ENCODE assay signal across 10 mouse cellular contexts in the genomic region with DNA sequence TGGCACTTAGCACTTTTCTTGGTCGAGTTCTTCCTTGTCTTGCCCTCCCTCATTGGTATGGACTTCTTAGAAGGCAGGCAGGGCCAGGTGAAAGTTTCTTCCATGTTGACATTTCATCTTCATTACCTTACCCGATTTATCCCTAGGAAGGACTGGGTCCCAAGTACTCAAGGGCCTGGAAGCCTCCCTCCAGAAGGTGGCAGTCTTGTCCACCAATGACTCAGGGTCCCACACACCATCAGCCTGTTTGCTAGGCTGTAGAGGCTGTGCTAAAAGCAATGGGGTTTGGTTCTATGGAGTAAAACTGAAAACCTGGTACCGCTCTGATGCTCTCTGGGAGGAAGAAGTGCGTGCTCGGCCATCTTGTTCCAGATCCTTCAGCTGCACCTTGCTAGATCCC. TPM values are rescaled to one million over a fixed set of nuclear protein-coding genes. Genes with fewer than 3 reads are reported as not detected.
DNase-seq lines count a peak whose midpoint lies in the region; ATAC-seq and TF ChIP-seq lines count a peak whose summit lies in the region.
"Had no signal": no experiment of that assay in that cellular context is flagged by ENCODE, and none has a peak within 500 bp of the region (broad histone marks: within the 10 kb centered on the region; RNA-seq: fewer than 3 reads in every experiment).

No protein-coding gene starts in this region.

- DNase-seq in A20 (ENCODE audit: low read depth, low spot score) (peak; percentile 58), MEL-GATA-1-ER (ENCODE audit: extremely low read depth, low read depth) (peak; percentile 25)
- peak; percentile 20 for DNase-seq in embryonic facial prominence, embryonic 10.5 days (ENCODE audit: low spot score)
- peak; percentile 8 for DNase-seq in large intestine, adult 2 months (ENCODE audit: low read depth, low spot score)
- DNase-seq in cerebellum, adult 8-10 months, result no peak
- DNase-seq: liver, embryonic 13.5 days had no signal

- H3K9ac ChIP-seq in intestine, postnatal 0 days (ENCODE audit: low read depth, low read length), result no peak overlapping the region
- H3K9ac ChIP-seq in intestine, embryonic 15.5 days, result no peak overlapping the region
- H3K9ac ChIP-seq: liver, embryonic 13.5 days had no signal

- no peaks in the 10 kb centered on the region for H3K9me3 ChIP-seq in intestine, postnatal 0 days (ENCODE audit: control insufficient read depth)
- H3K9me3 ChIP-seq in intestine, embryonic 15.5 days, result no peaks in the 10 kb centered on the region
- H3K9me3 ChIP-seq in embryonic facial prominence, embryonic 10.5 days, result no peaks in the 10 kb centered on the region
- H3K9me3 ChIP-seq: liver, embryonic 13.5 days had no signal

- H3K27ac ChIP-seq in intestine, postnatal 0 days (ENCODE audit: low read depth, low read length), result no peak overlapping the region
- no peak overlapping the region for H3K27ac ChIP-seq in intestine, embryonic 15.5 days
- no peak overlapping the region for H3K27ac ChIP-seq in embryonic facial prominence, embryonic 10.5 days (replicated peaks)
- H3K27ac ChIP-seq: liver, embryonic 13.5 days had no signal

- H3K36me3 ChIP-seq in intestine, postnatal 0 days (ENCODE audit: control insufficient read depth, insufficient read depth), result no peaks in the 10 kb centered on the region
- no peaks in the 10 kb centered on the region for H3K36me3 ChIP-seq in intestine, embryonic 15.5 days
- no peaks in the 10 kb centered on the region for H3K36me3 ChIP-seq in embryonic facial prominence, embryonic 10.5 days (replicated peaks)
- H3K36me3 ChIP-seq: liver, embryonic 13.5 days had no signal

- no peak overlapping the region for H3K4me2 ChIP-seq in intestine, postnatal 0 days (replicated peaks; ENCODE audit: low read depth)
- H3K4me2 ChIP-seq in intestine, embryonic 15.5 days (replicated peaks), result no peak overlapping the region
- H3K4me2 ChIP-seq: liver, embryonic 13.5 days had no signal

- ATAC-seq in intestine, postnatal 0 days, result 0 out of 2 replicates have a peak, but pooled peaks have one; percentile 25
- ATAC-seq in intestine, embryonic 15.5 days, result no peak
- ATAC-seq in neutrophil, adult 5-6 weeks (ENCODE audit: extremely low read depth, insufficient number of reproducible peaks, low FRiP score, poor library complexity, severe bottlenecking), result peak; percentile 33; the same call in 1 of the 2 replicates

- WGBS in intestine, postnatal 0 days, result 74% methylated on average over 5 of the region's 5 CpGs
- WGBS in intestine, embryonic 15.5 days, result 81% methylated on average over 5 of the region's 5 CpGs
- 77% methylated on average over 5 of the region's 5 CpGs for WGBS in embryonic facial prominence, embryonic 10.5 days
- 59% methylated on average over 5 of the region's 5 CpGs for WGBS in large intestine, adult 2 months

- TF ChIP-seq CTCF in intestine, postnatal 0 days (IDR thresholded peaks at IDR 0.05; ENCODE audit: low read depth), result peak; percentile 74

- H3K27me3 ChIP-seq in intestine, postnatal 0 days (replicated peaks; ENCODE audit: control insufficient read depth, insufficient read depth, low read length), result no peaks in the 10 kb centered on the region
- H3K27me3 ChIP-seq in intestine, embryonic 15.5 days (replicated peaks), result no peaks in the 10 kb centered on the region
- no peaks in the 10 kb centered on the region for H3K27me3 ChIP-seq in embryonic facial prominence, embryonic 10.5 days (replicated peaks; ENCODE audit: low read depth, poor library complexity, severe bottlenecking)
- H3K27me3 ChIP-seq: liver, embryonic 13.5 days had no signal

- H3K4me1 ChIP-seq in intestine, postnatal 0 days (replicated peaks; ENCODE audit: control insufficient read depth, insufficient read depth, low read length), result no peaks in the 10 kb centered on the region
- no peaks in the 10 kb centered on the region for H3K4me1 ChIP-seq in intestine, embryonic 15.5 days (replicated peaks)
- H3K4me1 ChIP-seq in embryonic facial prominence, embryonic 10.5 days, result no peaks in the 10 kb centered on the region

- H3K4me3 ChIP-seq in intestine, postnatal 0 days (ENCODE audit: low read depth, low read length), result no peak overlapping the region
- no peak overlapping the region for H3K4me3 ChIP-seq in intestine, embryonic 15.5 days (replicated peaks)
- H3K4me3 ChIP-seq in embryonic facial prominence, embryonic 10.5 days, result no peak overlapping the region
- H3K4me3 ChIP-seq: erythroblast, embryonic 14.5 days; liver, embryonic 13.5 days had no signal

RNA-seq across cellular contexts. Expression of gene Thegl, which starts 13.9 kb away (rescaled TPM):
- 5.7 and 6.3 TPM in 2 replicates for polyA plus RNA-seq in intestine, postnatal 0 days (2015; fragmentation: Nextera tagmentation; extraction: Ambion mirVana)
- polyA plus RNA-seq in intestine, embryonic 15.5 days (2015; fragmentation: Nextera tagmentation; extraction: Ambion mirVana), result 0.49 and 0.72 TPM in 2 replicates
- not detected in 2 replicates for polyA plus RNA-seq in embryonic facial prominence, embryonic 10.5 days (2016; fragmentation: Nextera tagmentation; extraction: Ambion mirVana)
- polyA plus RNA-seq in large intestine, adult 2 months (2012; rRNA removed), result 0.14 TPM in 1 of 2 replicates, not detected in the other
- not detected in 2 replicates for total RNA-seq in neutrophil, adult 5-6 weeks (2017)
- polyA plus RNA-seq: erythroblast, embryonic 14.5 days had no signal

RNA-seq across cellular contexts. Expression of gene Arl9, which starts 25.9 kb away (rescaled TPM):
- not detected in 2 replicates for polyA plus RNA-seq in intestine, postnatal 0 days (2015; fragmentation: Nextera tagmentation; extraction: Ambion mirVana)
- 0.29 TPM in 1 of 2 replicates, not detected in the other for polyA plus RNA-seq in intestine, embryonic 15.5 days (2015; fragmentation: Nextera tagmentation; extraction: Ambion mirVana)
- 0.31 TPM in 1 of 2 replicates, not detected in the other for polyA plus RNA-seq in embryonic facial prominence, embryonic 10.5 days (2016; fragmentation: Nextera tagmentation; extraction: Ambion mirVana)
- 0.40 TPM in 1 of 2 replicates, not detected in the other for polyA plus RNA-seq in large intestine, adult 2 months (2012; rRNA removed)
- 1.7 and 3.3 TPM in 2 replicates for total RNA-seq in neutrophil, adult 5-6 weeks (2017)
- polyA plus RNA-seq: erythroblast, embryonic 14.5 days; liver, embryonic 13.5 days had no signal

RNA-seq across cellular contexts. Expression of gene Srp72, which starts 55.3 kb away (rescaled TPM):
- polyA plus RNA-seq in intestine, postnatal 0 days (2015; fragmentation: Nextera tagmentation; extraction: Ambion mirVana), result 36.9 and 41.4 TPM in 2 replicates
- 79.6 and 84.8 TPM in 2 replicates for polyA plus RNA-seq in intestine, embryonic 15.5 days (2015; fragmentation: Nextera tagmentation; extraction: Ambion mirVana)
- polyA plus RNA-seq in embryonic facial prominence, embryonic 10.5 days (2016; fragmentation: Nextera tagmentation; extraction: Ambion mirVana), result 79.4 and 81.3 TPM in 2 replicates
- polyA plus RNA-seq in large intestine, adult 2 months (2012; rRNA removed), result 17.4 and 24.2 TPM in 2 replicates
- total RNA-seq in neutrophil, adult 5-6 weeks (2017), result 91.1 and 109 TPM in 2 replicates
